Mouse (Mus musculus) testis, adult 2 months (tissue): ENCODE data around the gene Rpl3. TPM values are rescaled to one million over a fixed set of nuclear protein-coding genes. Genes with fewer than 3 reads are reported as not detected.
A peak's percentile ranks its signal among the peaks of the same experiment; 100 is the strongest.
"Not testable (repeated sequence)": the region's sequence is repeated elsewhere in the genome, so short reads cannot be mapped to it uniquely, and the experiment has no call there.

Source experiments
- H3K27ac ChIP-seq: fragments of 200-500 bp; 2 replicates; pipeline ENCODE4 v1.5.1; 2012; ENCODE audit warnings: low read depth, low read length; ENCODE audit not compliant: control insufficient read depth, insufficient read depth
- H3K27me3 ChIP-seq: fragments of 200-500 bp; 2 replicates; pipeline ENCODE4 v1.6.1; 2012; ENCODE audit warnings: mild to moderate bottlenecking, low read length, moderate library complexity; ENCODE audit not compliant: control insufficient read depth, insufficient read depth
- H3K36me3 ChIP-seq: fragments of 200-500 bp; 2 replicates; pipeline ENCODE4 v1.6.1; 2012; ENCODE audit warnings: mild to moderate bottlenecking, low read length; ENCODE audit not compliant: control insufficient read depth, insufficient read depth
- H3K4me1 ChIP-seq: fragments of 200-500 bp; 2 replicates; pipeline ENCODE4 v1.6.1; 2012; ENCODE audit warnings: low read length; ENCODE audit not compliant: control insufficient read depth, insufficient read depth
- H3K4me3 ChIP-seq: fragments of 200-500 bp; 2 replicates; pipeline ENCODE4 v1.5.1; 2012; ENCODE audit warnings: low read depth, mild to moderate bottlenecking, low read length, moderate library complexity, mixed read lengths; ENCODE audit not compliant: control insufficient read depth
- CTCF ChIP-seq: fragments of 200-500 bp; IDR thresholded peaks from 2 replicates; pipeline ENCODE4 v1.5.1; 2012; ENCODE audit warnings: low read depth, mild to moderate bottlenecking, inconsistent platforms, low read length, moderate library complexity; ENCODE audit not compliant: control insufficient read depth, insufficient read depth, insufficient replicate concordance
- POLR2A ChIP-seq: fragments of 200-500 bp; IDR thresholded peaks from 2 replicates; pipeline ENCODE4 v1.6.1; 2012; ENCODE audit warnings: low read depth, mild to moderate bottlenecking, inconsistent platforms, low read length, moderate library complexity; ENCODE audit not compliant: control insufficient read depth
- polyA plus RNA-seq: library from polyadenylated mRNA; depleted of rRNA; stranded (reverse); fragments of >200 nt; gene quantifications from 2 replicates; pipeline ENCODE4 v1.2.3, GENCODE M21; 2012

The Rpl3 gene
- polyA plus RNA-seq, 1 experiment = 122 TPM

DNA sequence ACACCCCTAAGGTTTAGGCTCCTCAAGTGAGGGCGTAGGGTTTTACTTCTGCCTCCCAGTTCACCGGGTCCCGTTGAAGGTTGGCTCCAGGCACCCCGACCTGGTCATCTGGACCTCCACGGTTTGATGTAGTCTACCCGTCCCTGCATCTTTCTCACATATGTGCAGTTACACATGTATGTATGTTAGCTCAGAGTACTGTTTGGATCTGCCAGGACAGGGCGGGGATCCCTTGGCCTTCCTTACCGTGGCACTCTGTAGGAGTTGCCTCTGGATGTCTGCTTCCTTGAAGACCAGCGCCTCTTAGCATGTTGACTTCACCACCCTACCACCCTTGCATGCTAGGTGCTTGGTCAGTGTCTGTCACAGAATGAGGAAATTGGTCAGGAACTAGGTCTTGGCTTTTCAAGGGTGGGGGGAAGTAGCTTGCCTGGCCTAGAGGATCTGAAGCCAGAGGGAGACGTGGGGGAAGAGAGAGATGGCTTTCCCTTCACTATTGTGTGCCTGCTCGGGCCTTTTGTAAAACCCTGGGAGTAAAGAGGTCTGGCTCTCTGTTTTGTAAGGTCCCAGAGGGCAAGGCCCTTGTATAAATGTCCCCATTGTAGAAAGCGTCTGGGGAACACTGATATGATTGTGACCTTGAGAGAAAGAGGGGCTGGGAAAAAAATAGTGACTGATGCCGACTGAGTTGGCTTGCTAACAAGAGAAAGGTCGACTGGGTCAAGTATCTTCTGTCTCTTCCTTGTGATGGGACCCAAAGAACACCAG, 42.2 kb upstream of the Rpl3 start:
- Histone ChIP-seq H3K4me1 (peaks cover 22% of the 10 kb centered on the region), H3K4me3 (peak overlapping the region; percentile 95), H3K27me3 (no peaks in the 10 kb centered on the region), H3K36me3 (no peaks in the 10 kb centered on the region), H3K27ac (peak overlapping the region; percentile 74)
- TF ChIP-seq POLR2A (no peak), CTCF (no peak)

DNA sequence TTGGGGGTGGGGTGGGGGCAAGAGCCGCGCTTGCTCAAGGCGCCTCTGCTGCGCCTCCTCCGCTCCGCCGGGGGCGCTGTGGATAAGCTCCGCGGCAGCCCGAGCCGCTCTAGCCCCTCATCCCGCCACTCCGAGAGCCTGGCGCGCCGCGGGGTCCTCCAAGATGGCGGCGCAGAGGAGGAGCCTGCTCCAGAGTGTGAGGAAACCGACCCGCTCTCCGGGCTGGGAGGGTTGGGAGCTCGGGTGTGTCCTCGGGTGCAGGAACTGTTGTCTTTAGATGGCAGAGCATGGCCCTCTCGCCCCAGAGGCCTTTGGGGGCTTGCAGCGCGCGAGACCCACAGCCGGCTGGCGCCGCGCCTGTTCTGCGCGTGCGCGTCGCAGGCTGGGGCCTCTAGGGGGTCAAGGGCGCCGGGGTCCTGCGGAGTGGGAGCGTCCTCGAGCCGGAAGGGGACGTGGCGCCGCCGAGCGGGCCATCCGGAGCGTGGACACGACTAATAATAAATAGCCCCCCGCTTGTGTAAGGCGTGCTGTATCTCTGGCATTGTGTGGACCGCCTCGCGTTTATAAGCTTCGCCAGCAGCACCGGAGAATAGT, 41.4 kb upstream of the Rpl3 start, which contains the start of gene Tab1:
TSS of gene Tab1 (plus strand) at position 135 of the 594 bp plus-strand sequence.
- Histone ChIP-seq H3K36me3 (no peaks in the 10 kb centered on the region), H3K4me1 (peaks cover 20% of the 10 kb centered on the region), H3K4me3 (peak within 1 kb of the TSS; percentile 95), H3K27me3 (no peaks in the 10 kb centered on the region), H3K27ac (peak within 1 kb of the TSS; percentile 97)
- TF ChIP-seq CTCF (peak; percentile 81; the same call in 1 of the 2 replicates), POLR2A (peak; percentile 78; the same call in 1 of the 2 replicates)

DNA sequence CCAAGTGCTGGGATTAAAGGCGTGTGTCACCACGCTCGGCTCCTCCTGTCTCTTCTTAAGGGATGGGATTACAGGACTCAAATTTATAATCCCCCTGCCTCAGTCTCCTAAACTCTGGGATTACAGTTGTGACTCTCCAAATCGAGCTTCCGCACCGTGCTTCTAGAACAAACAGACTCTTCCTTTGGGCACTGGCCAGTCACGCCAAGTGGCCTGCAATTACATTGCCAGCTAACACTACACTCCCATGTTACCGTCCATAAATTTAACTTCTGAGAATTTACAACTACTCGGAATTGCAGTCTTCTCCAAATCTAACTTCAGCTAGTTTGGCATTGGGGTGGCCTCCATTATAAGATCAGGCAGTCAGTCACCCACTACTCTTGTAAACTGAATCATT, 40.8 kb upstream of the Rpl3 start:
- no peaks in the 10 kb centered on the region for H3K27me3 ChIP-seq
- peak overlapping the region; percentile 20; the same call in 1 of the 2 replicates for H3K4me3 ChIP-seq
- H3K4me1 ChIP-seq = peaks cover 20% of the 10 kb centered on the region
- H3K27ac ChIP-seq = no peak overlapping the region
- no peak for TF ChIP-seq CTCF
- TF ChIP-seq POLR2A = no peak
- no peaks in the 10 kb centered on the region for H3K36me3 ChIP-seq

DNA sequence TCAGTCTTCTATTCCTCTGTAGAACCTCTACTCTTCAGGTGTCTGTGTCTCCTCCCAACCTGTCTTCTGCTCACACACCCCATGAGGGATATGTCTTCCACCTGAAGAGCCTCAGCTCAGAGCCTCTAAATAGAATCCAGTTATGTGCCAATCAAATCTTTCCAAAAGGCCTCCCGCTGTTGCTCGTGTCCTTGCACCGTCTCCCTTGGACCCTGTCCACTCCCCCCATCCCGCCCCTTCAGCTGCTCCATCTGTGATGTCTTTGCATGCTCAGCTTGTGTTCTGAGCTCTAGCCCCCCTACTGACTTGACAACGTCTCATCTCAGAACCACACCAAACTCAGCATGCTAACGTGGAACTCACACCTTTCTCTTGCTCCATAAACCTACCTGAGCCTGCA, 39.8 kb upstream of the Rpl3 start:
- H3K4me1 ChIP-seq = peaks cover 18% of the 10 kb centered on the region
- H3K4me3 ChIP-seq = no peak overlapping the region
- no peak for TF ChIP-seq CTCF
- no peak for TF ChIP-seq POLR2A
- H3K27me3 ChIP-seq = no peaks in the 10 kb centered on the region
- H3K36me3 ChIP-seq = no peaks in the 10 kb centered on the region
- no peak overlapping the region for H3K27ac ChIP-seq

DNA sequence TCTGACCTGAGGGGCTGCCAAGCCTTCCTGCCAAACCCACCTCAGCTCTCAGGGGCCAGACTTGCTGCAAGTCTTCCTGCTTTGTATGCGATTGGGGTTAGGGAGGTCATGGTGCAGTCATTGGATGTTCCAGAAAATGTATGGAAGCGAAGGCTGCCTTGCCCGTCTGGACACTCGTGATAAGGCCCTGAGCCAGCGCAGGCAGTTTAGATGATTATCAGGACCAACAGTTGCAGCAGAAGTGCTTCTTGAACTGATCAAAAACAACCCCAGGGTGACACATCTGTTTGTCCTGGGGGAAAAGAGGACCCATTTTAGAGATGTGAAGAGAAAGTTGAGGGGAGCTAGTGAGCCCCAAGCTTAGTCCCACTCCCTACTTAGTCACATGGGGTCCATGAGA, 39.0 kb upstream of the Rpl3 start:
- Histone ChIP-seq H3K4me3 (no peak overlapping the region), H3K4me1 (peaks cover 13% of the 10 kb centered on the region), H3K36me3 (no peaks in the 10 kb centered on the region), H3K27ac (no peak overlapping the region), H3K27me3 (no peaks in the 10 kb centered on the region)
- TF ChIP-seq POLR2A = no peak

DNA sequence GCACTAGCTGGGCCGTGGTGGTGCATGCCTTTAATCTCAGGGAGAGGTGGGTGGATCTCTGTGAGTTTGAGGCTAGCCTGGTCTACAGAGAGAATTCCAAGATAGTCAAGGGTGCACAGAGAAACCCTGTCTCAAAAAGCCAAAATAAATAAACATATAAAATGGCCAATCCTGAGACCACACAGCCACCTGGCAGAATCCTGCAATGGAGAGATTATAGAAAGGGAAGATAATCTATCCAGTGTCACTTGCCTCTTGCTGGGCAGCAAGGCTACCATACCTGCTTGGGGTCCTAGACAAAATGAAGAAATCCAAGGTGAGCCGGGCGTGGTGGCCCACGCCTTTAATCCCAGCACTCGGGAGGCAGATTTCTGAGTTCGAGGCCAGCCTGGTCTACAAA, 38.3 kb upstream of the Rpl3 start:
- H3K27me3 ChIP-seq = no peaks in the 10 kb centered on the region
- H3K36me3 ChIP-seq = no peaks in the 10 kb centered on the region
- H3K27ac ChIP-seq = no peak overlapping the region
- H3K4me1 ChIP-seq = peaks cover 13% of the 10 kb centered on the region
- H3K4me3 ChIP-seq = no peak overlapping the region
- TF ChIP-seq CTCF = no peak
- TF ChIP-seq POLR2A = no peak

DNA sequence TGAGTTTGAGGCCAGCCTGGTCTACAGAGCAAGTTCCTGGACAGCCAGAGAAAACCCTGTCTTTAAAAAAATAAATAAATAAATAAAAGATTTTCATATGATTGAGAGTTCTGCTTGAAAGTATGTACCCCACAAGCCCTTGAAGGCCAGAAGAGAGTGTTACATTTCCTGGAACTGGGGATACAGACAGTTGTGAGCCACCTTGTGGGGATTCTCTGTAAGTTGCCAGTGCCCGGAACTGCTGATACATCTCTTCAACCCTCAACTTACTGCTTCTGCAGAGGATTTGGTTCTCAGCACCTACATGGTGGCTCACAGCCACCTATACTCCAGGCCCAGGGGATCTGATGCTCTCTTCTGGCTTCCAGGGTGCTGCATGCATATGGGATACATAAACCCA, 35.5 kb upstream of the Rpl3 start:
- Histone ChIP-seq H3K4me1 (no peaks in the 10 kb centered on the region), H3K27ac (no peak overlapping the region), H3K36me3 (no peaks in the 10 kb centered on the region), H3K4me3 (no peak overlapping the region), H3K27me3 (no peaks in the 10 kb centered on the region)
- no peak for TF ChIP-seq POLR2A
- TF ChIP-seq CTCF = no peak

DNA sequence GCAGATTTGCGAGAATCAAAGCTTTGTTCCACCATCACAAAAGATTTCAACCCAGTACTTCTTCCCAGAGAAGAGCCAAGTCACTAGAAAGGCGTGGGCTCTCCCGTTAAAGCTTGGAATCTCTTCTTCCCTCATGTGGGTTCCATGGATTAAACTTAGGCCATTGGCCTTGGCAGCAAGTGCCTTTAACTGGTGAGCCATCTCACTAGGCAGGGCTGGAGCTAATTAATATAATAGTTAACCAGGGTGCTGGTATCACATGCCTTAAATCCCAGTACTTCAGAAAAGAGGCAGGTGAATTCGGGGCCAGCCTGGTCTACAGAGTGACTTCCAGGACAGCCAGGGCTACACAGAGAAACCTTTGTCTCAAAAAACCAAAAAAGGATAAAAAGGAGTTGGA, 33.0 kb upstream of the Rpl3 start:
- H3K4me3 ChIP-seq = no peak overlapping the region
- no peak overlapping the region for H3K27ac ChIP-seq
- no peaks in the 10 kb centered on the region for H3K36me3 ChIP-seq
- H3K4me1 ChIP-seq = no peaks in the 10 kb centered on the region
- TF ChIP-seq POLR2A (no peak), CTCF (no peak)
- H3K27me3 ChIP-seq = no peaks in the 10 kb centered on the region

DNA sequence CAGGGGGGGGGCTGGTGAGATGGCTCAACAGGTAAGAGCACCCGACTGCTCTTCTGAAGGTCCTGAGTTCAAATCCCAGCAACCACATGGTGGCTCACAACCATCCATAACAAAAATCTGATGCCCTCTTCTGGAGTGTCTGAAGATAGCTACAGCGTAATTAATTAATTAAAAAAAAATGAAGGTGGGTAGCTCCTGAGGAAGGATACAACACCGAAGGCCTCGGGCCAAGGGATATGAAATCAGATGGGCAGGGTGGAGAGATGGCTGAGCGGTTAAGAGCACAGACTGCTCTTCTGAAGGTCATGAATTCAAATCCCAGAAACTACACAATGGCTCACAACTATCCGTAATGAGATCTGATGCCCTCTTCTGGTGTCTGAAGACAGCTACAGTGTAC, 30.8 kb upstream of the Rpl3 start:
- not testable (repeated sequence) for H3K4me1 ChIP-seq, H3K36me3 ChIP-seq, H3K27ac ChIP-seq, H3K27me3 ChIP-seq, H3K4me3 ChIP-seq
